Mouse (Mus musculus): Measurements from ENCODE around the gene Nxn.

Nxn gene

DNA sequence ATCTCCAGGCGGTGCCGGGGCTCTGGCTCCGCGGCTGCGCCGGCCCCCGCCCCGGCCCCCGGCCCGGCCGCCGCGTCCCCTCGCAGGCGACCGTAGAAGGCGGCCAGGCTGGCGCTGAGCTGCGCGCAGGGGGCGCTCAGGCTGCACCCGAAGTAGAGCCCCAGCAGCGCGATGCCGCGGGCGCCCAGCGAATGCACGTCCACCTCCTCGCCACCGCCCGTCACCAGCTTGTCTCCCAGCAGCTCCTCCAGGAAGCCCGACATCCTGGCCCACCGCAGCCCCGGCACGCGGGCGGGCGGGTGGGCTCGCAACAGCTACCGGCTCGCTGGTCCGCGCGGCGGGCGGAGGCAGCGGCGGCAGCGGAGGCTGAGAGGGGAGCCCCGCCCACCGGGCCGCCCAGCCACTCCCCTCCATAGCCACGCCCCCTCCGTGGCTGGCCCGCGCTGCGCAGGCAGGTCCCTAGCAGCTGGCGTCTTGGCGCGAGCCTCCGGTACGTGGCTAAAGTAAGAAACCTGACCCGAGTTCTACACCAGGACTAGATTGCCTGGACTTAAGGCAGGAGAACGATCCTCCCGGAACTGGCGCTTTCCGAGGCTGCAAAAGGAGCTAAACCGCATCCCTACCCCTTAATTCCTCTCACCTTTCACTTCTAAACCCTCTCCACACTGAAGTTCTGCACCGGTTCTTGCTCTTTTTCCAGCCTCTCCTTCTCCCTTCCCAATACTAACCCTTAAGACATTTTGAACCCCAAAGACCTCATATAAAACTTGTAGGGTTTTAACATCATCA is at the start of gene Nxn:
Gene Nxn (minus strand): TSS at position 343 of the 789 bp plus-strand sequence.
- DNase-seq (ENCODE audit: low read depth, low spot score) = peak; percentile 86

DNA sequence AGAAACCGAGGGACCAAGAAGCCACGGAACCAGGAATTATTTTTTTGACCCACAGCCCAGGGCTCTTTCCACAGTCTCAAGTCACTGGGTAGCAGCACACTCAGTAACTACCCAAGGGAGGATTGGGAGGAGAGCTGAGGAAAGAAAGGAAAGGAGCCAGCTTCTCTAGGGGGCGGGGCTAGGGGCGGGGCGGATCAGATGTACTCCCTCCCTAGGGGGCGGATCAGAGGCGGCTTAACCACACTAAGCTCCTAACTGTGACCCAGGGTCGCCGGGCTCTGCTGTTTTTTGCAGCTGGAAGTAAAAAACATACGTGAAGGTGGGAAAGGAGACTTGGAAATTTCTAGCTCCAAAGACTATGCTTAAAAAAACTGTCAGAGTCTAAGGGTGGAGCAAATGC is 47.3 kb upstream of the Nxn start:
- DNase-seq (ENCODE audit: low read depth, low spot score) = peak; percentile 81

DNA sequence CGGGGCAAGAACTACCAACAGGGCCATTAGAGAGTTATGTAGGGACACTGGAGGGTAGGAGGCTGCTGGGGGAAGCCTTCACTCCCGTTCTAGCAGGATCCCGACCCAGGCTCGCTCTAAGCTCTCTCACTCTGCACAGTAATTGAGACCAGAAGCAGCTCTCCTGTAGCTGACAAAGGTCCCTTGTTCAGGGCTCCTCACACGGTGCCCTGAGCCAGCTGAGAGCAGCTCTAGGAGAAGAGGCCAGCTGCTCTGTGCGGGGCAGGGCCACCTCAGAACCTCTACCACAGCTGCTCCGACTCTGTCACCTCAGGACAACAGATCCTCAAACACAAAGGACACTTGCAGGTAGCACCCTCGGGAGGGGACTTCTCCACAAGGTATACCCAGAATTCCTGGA is 46.5 kb upstream of the Nxn start:
- DNase-seq (ENCODE audit: low read depth, low spot score) = no peak

DNA sequence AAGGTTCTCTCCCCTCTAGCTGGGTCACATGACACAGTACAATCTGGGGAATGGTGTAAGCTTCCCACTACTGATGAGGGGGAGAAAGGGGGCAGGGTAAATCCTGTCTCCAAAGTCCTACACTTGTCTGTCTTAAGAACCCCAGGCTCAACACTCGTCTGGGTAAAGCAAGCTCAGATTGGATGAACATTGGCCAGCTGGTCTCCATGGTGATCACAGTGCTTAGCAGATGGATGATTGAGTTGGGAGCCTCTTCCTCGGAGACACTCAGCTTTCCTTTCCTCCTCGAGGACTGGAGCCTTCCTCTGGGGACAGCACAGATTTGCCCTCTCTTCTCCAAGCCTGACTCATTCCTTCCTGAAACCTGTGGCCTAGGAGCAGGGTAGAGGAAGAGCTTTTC is 40.7 kb upstream of the Nxn start:
- no peak for DNase-seq (ENCODE audit: low read depth, low spot score)

DNA sequence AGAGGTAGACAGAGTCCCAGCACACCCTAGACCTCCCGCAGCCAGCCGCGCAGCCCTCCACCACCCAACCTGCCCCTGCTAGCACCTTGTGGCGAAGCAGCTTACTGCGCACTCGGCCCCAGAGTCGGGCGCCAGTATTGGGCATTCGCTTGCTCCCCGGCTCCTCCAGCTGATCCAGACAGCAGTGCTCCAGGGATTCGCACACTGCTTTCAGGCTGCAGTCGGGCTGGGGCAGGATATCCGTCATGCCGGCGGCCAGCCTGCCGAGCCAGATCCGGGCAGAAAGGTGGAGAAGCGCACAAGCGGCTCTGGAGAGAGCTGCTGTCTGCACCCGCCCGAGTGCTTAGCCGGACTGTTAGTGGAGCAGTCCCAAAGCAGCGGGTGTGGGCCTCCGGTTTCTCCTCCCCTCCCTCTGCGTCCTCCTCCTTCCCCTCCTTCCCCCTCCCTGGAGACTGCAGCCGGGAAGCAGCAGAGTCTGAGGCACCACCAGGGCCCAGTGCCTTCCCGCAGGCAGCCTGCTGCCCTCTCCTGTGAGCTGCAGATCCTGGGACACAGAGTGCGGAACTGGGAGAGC is 38.0 kb upstream of the Nxn start:
- DNase-seq (ENCODE audit: low read depth, low spot score) = peak; percentile 86

DNA sequence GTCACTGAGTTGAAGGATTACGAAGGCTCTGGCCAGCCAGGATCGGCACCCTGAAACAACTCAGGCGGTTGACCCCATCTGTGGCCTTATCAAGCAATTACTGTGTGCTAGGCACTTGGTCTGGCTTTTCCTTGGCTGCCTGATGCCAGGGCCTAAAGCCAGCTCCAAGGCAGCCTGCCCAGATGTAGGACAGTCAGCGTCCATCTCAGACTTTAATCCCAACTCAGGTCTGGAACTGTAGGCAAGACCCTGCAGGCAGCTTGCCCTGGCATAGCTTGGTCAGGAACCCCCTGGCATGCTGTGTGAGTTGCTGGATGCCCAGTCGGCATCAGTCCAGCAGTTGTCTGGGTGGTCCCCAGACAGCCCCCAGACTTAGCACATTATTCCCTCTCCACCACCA is 37.1 kb upstream of the Nxn start:
- DNase-seq (ENCODE audit: low read depth, low spot score) = no peak

DNA sequence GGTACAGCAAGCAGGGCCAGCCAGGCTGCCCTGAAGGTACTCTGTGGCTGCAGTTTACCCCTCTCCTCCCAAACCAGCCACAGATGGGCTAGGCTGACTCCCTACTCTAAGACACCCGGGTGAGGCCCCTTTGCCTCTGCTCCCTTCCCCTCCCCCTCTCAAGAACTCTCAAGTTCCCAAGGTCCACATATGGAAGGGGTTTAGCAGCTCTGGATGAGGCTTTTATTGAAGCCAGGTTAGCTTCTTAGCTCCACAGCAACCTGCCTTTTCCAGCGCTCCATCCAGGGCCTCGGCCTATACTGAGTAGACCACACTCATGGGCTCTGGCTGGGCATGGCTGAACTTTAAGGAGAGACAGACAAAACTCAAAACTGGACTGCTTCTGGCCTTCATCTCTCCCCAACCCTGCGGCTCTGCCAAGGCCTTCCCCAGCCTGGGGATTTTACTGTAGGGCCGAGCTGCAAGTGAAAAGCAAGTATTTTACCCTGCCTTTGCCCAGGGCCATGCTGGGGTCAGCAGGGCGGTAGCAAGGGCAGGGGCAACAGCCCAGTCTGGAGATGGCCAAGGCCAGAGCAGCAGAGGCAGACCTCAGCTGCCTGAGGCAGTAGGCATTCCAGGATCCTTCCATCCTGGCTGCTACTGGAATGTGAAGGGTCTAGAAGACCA is 31.2 kb upstream of the Nxn start:
- no peak for DNase-seq (ENCODE audit: low read depth, low spot score)

DNA sequence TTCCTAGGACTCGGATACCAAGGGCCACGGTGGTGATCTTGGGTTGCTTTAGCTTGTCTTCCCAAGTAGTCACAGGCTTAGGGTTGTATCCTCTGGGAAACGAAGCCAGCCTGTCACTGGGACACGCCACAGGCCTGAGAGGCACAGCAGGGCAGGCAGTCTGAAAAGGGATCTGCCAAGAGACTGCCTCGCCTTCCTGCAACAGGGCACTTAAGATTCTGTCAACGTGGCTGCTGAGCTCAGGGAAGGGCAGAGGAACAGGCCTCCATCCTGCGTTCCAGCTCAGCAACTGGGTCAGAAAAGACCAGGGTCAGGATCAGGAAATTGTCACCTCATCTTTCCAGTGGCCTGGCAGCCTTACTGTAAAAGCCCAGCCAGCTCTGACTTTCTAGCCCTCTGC is 30.6 kb upstream of the Nxn start:
- DNase-seq (ENCODE audit: low read depth, low spot score) = no peak

DNA sequence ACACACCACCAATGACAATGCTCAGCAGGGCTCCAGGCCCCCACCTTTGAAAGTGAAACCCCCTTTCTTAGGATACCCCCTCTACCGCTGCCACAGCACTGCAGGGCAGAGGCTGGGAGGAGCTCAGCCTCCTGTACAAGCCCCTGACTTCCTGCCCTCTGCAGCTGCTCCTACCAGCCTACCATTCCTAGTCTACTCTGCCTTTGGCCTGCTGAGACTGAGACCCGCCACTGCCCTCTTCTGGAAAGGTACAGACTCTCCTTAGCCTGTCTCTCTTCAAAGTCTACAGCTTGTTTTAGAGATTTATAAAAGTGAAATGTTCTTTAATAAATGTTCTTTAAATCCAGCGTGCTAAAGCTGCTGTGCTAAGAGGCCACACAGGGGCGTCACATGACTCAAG is 30.1 kb upstream of the Nxn start:
- peak; percentile 40 for DNase-seq (ENCODE audit: low read depth, low spot score)

DNA sequence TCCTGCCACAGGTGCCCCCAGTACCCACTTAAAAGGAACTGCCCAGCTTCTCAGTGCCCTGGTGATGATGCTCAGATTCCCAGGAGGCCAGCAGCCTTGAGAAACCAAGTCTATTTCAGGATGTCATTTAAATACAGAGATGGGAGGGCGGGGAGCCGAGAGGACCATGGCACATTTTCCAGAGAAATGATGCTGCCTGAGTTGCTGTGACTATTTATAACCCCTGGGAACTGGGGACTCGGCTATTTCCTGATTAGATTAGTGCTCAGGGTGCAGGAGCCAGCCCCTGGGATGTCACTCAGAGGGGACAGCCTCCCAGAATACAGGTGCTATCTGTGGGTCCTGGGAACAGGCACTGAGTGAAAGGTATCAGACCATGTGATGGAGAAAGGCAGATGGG is 28.8 kb upstream of the Nxn start:
- DNase-seq (ENCODE audit: low read depth, low spot score) = no peak

DNA sequence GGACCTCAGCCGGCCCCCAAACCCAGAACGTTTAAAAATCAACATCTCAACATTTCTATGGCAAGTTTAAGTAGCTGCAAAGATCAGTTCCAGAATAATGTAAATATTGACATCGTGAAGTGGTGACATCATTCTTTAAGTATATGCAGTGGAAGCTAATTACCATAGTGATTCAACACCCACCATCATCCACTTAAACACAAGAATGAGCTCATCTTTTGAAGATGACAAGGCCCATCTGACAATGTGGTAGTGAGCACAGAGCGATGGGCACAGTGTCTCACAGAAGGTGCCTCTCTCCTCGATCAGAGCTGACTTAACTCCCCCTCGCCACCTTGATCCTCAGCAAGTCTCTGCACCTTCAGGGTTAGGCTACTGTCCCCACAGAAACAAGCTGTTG is 26.8 kb upstream of the Nxn start:
- no peak for DNase-seq (ENCODE audit: low read depth, low spot score)

DNA sequence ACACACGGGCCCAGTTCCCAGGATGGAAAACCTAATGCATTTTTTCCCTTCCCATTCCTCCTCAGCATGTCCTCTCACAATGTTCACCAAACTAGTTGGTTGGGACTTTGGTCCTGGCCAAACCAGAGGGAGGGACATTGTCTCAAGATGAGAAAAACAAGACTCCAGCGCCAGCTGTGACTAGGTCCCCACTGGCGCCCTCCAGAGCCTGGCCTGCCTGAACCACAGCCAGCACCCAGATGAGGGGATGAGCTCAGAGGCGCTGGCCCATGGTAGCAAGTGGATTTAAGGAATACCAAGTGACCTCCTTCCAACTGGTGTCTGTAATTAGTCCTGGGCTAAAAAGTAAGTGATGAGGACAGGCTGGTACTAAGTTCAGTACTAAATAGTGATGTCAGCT is 22.0 kb upstream of the Nxn start:
- DNase-seq (ENCODE audit: low read depth, low spot score) = no peak

DNA sequence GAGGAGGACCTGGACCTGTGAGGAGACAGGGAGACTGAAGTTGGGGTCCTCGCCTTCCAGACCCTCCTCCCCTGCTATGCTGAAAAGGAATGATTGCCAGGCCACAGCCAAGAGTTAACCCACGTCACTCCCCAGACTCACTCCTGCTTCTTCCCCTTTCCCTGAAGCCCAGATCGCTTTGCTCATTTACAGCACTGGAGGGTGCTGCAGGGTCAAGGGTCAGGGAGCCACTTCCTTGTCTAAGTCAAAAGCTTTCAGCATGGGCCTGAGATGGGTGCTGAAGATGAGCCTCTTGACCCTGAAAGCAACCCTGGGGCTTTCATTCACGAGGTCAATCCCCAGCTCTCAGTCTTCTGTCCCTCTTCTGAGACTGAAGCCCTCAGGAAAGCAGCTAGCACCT is 20.2 kb upstream of the Nxn start:
- no peak for DNase-seq (ENCODE audit: low read depth, low spot score)

DNA sequence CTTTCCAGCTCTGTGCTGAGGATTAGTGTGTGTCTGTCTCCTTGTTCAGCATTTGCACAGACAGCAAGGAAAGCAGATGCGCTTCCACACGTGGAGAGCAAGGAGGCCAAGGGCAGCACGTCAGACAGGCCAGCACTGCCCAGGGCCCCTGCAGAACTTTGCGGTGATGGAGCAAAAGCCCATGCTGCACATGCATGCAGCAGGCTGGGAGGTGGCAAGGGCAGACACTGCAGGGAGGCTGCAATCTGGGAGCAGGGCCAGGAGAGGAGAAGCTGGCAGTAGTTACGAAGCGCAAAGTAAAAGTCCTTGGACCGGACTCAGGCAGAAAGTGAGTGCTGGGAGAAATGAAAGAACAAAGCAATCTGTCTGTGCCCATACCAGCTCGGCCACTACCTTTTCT is 19.5 kb upstream of the Nxn start:
- no peak for DNase-seq (ENCODE audit: low read depth, low spot score)

DNA sequence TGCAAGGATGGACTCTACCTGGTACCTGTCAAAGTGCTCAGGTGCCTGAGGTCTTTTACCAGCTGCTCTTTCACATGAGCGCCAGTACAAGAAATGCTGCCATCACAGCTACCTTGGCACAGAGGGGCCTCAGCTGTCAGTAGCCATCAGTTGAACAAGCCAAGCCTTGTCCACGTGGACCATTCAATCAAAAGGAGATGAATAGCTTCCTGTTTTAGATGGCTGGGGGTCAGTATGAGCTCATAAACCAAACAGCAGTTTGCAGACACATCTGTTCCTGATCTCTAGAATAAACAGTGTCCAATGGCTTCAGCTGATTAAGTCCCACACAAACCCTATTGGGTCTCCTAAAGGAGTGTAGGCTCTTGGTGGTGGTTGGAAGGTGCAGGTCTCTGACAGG is 17.0 kb upstream of the Nxn start:
- no peak for DNase-seq (ENCODE audit: low read depth, low spot score)

DNA sequence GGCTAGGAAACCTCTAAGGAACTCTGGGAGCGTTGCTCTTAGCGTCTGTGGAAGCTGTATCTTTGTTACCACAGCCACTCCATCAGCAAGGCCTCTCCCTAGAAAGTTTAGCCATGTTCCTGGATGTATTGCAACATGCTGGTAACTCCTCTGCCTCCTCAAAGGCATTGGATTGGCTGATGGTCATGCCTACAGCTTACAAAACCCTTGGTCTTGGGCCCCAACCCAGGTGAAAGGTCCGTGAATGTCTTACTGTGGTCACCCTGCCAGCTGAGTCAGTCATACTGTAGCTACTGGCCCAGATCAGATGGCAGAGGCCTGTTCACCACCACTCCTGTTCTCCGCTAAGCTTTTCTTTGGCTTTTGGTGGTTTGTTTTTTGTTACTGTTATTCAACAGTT is 16.1 kb upstream of the Nxn start:
- DNase-seq (ENCODE audit: low read depth, low spot score) = no peak

DNA sequence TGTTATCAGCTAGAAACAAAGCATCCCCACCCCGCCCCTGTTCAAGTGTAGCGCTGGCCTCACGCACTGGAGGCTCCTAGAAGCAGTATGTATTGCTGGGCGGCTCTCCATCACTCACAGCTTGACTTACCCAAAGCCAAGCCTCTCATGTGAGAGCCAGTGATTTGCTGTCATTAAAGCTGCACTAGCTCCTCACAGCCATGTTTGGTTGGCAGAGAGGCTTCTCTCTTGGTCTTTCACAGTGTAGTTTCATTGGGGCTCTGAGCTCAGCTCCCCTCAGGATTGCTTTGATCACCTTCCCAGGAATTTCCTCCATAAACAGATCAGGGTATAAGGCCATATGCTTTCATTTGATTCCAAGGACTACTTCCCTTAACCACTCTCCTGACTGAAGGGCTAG is 14.3 kb upstream of the Nxn start:
- DNase-seq (ENCODE audit: low read depth, low spot score) = peak; percentile 48

DNA sequence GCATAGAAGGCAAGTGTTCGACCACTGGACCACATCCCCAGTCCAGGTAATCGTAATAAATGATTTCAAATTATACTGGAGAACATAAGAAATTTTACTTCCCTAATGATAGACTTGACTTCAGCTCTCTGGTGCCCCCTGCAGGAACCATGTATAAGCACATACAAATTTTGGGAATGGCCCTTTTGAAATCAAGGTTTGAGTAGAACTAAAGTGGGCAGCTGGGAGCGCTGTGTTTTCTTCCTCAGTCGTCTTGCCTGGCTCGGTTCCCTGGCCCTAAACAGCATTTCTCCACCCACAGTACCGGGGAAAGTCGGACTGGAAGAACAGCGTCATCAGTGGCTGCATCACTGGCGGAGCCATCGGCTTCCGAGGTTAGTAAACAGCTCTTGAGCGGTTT is 11.9 kb upstream of the Nxn start:
- peak; percentile 79 for DNase-seq (ENCODE audit: low read depth, low spot score)

DNA sequence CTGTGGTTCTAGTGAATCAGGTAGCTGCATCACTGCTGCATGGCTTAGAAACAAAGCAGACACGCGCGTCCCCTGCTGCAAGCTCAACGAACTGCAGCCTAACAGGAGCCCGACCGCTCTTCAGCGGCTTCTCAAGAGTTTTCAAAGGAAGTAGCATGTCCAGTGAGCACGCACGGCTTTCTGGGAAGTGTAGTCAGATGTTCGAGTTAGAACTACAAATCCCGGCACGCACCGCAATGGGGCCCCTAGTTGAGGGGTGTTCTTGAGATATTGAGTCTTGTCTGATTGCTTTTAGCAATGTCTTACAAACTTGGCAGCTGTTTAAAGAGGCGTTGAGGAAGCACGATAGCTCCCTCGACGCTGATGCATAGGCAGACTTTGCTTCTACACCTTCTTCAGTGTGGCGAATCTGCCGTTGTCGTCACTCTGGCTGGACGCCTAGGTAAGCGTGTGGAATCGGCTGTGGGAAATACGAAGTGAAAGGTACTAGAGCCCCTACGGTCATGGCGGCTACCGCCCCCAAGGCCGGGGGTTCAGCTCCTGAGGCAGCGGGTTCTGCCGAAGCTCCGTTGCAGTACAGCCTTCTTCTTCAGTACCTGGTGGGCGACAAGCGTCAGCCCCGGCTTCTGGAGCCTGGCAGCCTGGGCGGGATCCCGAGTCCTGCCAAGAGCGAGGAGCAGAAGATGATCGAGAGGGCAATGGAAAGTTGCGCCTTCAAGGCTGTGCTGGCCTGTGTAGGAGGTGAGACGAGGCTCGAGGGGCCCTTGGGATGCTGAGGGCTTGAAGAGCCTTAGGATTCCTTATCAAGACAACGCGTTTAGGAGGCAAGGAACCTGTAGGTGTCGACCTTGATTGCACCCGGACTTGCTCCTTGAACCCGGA is 8.0 kb upstream of the Nxn start, which contains the start of gene Timm22:
Gene Timm22 (plus strand): TSS at position 251 of the 882 bp plus-strand sequence.
- peak; percentile 99 for DNase-seq (ENCODE audit: low read depth, low spot score)

DNA sequence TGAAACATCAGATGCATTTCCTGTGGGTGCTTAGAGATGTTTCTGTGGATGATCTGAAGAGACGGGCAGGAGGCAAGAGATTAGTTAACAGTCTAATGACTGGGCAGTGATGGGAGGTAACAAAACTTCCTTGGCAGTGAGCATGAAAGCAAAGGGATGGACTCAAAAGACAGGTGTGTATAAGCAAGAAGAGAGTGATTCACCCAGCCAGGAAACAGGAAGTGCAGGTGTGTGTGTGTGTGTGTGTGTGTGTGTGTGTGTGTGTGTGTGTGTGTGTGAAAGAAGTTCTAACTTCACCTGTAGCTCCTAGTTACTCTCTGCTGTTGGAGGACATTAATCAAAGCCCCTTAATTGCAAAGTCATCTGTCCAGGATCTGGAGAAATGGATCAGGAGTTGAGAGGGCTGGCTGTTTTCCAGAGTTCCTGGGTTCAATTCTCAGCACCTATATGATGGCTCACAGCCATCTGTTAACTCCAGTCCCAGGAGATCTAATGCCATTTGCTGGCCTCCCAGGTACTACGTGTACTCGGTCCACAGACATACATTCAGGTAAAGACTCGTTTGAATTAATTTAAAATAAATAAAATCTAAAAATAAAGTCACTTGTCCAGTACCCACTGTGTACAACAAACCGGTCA is 6.8 kb upstream of the Nxn start:
- no peak for DNase-seq (ENCODE audit: low read depth, low spot score)

DNA sequence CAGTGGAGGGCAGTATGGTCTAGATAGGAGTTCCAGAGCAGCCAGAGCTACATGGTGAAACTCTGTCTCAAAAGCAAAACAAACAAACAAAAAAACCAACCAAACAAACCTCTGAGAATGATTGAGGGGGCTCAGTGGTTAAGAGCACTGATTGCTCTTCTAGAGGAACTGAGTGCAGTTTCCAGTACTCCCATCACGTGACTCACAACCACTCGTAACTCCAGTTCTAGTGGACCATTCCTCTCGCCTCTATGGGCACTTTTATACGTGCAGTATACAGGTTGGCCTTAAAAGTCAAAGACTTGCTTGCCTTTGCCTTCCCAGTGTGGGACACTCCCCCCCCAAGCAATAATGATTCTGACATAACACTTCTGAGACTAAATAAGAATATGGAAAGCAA is 6.2 kb upstream of the Nxn start:
- DNase-seq (ENCODE audit: low read depth, low spot score) = no peak

DNA sequence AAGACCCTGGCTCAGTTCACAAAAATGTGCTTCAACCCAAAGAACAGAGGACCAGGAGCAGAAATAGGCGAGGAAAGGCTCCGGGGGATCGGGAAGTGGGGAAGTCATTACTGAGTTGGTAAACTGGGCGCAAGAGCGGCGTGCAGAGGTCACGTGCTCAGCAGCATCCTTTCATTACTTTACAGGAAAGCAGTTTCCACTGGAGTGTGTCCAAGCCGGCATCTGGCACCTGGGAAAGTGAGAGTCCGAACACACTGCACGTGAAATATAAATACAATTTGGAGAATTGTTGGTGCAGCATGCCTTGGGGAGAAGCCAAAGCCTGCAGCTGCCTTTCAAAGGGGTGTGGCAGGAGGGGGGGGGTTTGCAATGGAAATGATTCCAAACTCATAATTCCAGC is 2.5 kb upstream of the Nxn start:
- no peak for DNase-seq (ENCODE audit: low read depth, low spot score)
